Mouse (Mus musculus) ES-E14 (cell line): Measurements from ENCODE around the gene Calr4. TPM values are rescaled to one million over a fixed set of nuclear protein-coding genes. Genes with fewer than 3 reads are reported as not detected.

Experiments
- DNase-seq: peaks from one replicate; pipeline ENCODE4 v3.0.0-alpha.2; 2013; ENCODE audit warnings: low read depth, low spot score
- H3K27ac ChIP-seq: 2 replicates; pipeline ENCODE4 v1.5.1; 2012; ENCODE audit warnings: low read depth, mild to moderate bottlenecking, low read length, moderate library complexity, mixed read lengths; ENCODE audit not compliant: poor library complexity, insufficient read depth, severe bottlenecking
- H3K36me3 ChIP-seq: 2 replicates; pipeline ENCODE4 v1.6.1; 2012; ENCODE audit warnings: mild to moderate bottlenecking, low read length, moderate library complexity, mixed read lengths; ENCODE audit not compliant: control insufficient read depth, poor library complexity, insufficient read depth, severe bottlenecking
- H3K4me1 ChIP-seq, 2 experiments: fragments of 150-350 bp in 1 of 2; sonication (generic) in 1 of 2; 2 replicates each; pipeline ENCODE4 v1.6.1; 2012; ENCODE audit warnings: low read length in 2 of 2, mild to moderate bottlenecking in 1 of 2, mixed read lengths in 1 of 2; ENCODE audit not compliant: control insufficient read depth in 2 of 2, insufficient read depth in 2 of 2, poor library complexity in 1 of 2
- H3K4me3 ChIP-seq, 2 experiments: fragments of 150-350 bp in 1 of 2; sonication (generic) in 1 of 2; 2 replicates each; pipeline ENCODE4 v1.5.1; 2012; ENCODE audit warnings: low read length in 2 of 2, low read depth in 1 of 2, mild to moderate bottlenecking in 1 of 2, mixed read lengths in 1 of 2; ENCODE audit not compliant: insufficient read depth in 1 of 2, poor library complexity in 1 of 2, severe bottlenecking in 1 of 2
- H3K9ac ChIP-seq: 2 replicates; pipeline ENCODE4 v1.6.1; 2012; ENCODE audit warnings: low read depth, mild to moderate bottlenecking, low read length, mixed read lengths; ENCODE audit not compliant: poor library complexity, insufficient read depth, severe bottlenecking
- H3K9me3 ChIP-seq: fragments of 150-350 bp; sonication (generic); 2 replicates; pipeline ENCODE4 v1.6.1; 2012; ENCODE audit warnings: low read depth, mild to moderate bottlenecking, low read length; ENCODE audit not compliant: control insufficient read depth, insufficient read depth
- CHD2 ChIP-seq: IDR thresholded peaks from 2 replicates; pipeline ENCODE4 v1.6.1; 2014; ENCODE audit warnings: mild to moderate bottlenecking, low read depth, low read length, inconsistent platforms
- HCFC1 ChIP-seq: IDR thresholded peaks from 2 replicates; pipeline ENCODE4 v1.6.1; 2012; ENCODE audit warnings: low read length, inconsistent platforms, borderline replicate concordance; ENCODE audit not compliant: insufficient read depth
- MAFK ChIP-seq: IDR thresholded peaks from 2 replicates; pipeline ENCODE4 v1.6.1; 2014; ENCODE audit warnings: mild to moderate bottlenecking, low read depth, low read length, inconsistent platforms; ENCODE audit not compliant: insufficient read depth
- ZC3H11A ChIP-seq: IDR thresholded peaks from 2 replicates; pipeline ENCODE4 v1.6.1; 2012; ENCODE audit warnings: low read depth, mild to moderate bottlenecking, inconsistent platforms, low read length, borderline replicate concordance
- ZNF384 ChIP-seq: IDR thresholded peaks from 2 replicates; pipeline ENCODE4 v1.6.1; 2012; ENCODE audit warnings: low read depth, low read length, inconsistent platforms
- in situ Hi-C, 2 experiments: fragments of 600-800 bp; cut with MboI; formaldehyde crosslinking; loops; one replicate each; pipeline ENCODE4 v1.15.1; 2025; ENCODE audit warnings: low sequenced_read_pairs in 2 of 2, inconsistent platforms in 1 of 2; ENCODE audit not compliant: unreplicated experiment in 2 of 2
- total RNA-seq: library from RNA; depleted of rRNA; stranded (reverse); fragments of 300-350 nt; gene quantifications from 2 replicates; pipeline ENCODE4 v1.2.3, GENCODE M21; 2012

Gene Calr4
- total RNA-seq, 1 experiment: 1.4 TPM

GRCm38 (mm10) chr4:109204416-109204815 lies 29.9 kb upstream of the Calr4 start:
- H3K36me3 ChIP-seq: no peaks in the 10 kb centered on the region
- in situ Hi-C loops: no loop called here
- no peak for TF ChIP-seq HCFC1
- no peak for TF ChIP-seq ZNF384
- no peak for TF ChIP-seq ZC3H11A
- TF ChIP-seq MAFK: no peak
- TF ChIP-seq CHD2: no peak
- no peak overlapping the region for H3K4me3 ChIP-seq
- no peak overlapping the region for H3K27ac ChIP-seq
- no peaks in the 10 kb centered on the region for H3K9me3 ChIP-seq
- H3K4me1 ChIP-seq: no peaks in the 10 kb centered on the region
- H3K9ac ChIP-seq: no peak overlapping the region
- DNase-seq: no peak

GRCm38 (mm10) chr4:109207524-109207923 lies 26.8 kb upstream of the Calr4 start:
- no peak overlapping the region for H3K4me3 ChIP-seq

GRCm38 (mm10) chr4:109210253-109210652 lies 24.0 kb upstream of the Calr4 start:
- no peak for TF ChIP-seq MAFK
- TF ChIP-seq ZC3H11A: no peak
- TF ChIP-seq HCFC1: no peak
- TF ChIP-seq ZNF384: no peak
- no peak for TF ChIP-seq CHD2
- no peak overlapping the region for H3K27ac ChIP-seq
- H3K9me3 ChIP-seq: no peaks in the 10 kb centered on the region
- H3K4me3 ChIP-seq: no peak overlapping the region
- DNase-seq: no peak
- H3K9ac ChIP-seq: no peak overlapping the region
- H3K36me3 ChIP-seq: no peaks in the 10 kb centered on the region
- H3K4me1 ChIP-seq: no peaks in the 10 kb centered on the region
- in situ Hi-C loops: no loop called here

More at GRCm38 (mm10) chr4:109207524-109207923, 26.8 kb upstream of the Calr4 start:
- no peak for DNase-seq
- TF ChIP-seq HCFC1 (no peak), CHD2 (no peak), ZC3H11A (no peak), ZNF384 (no peak), MAFK (no peak)
- in situ Hi-C loops: no loop called here
- H3K36me3 ChIP-seq: no peaks in the 10 kb centered on the region
- H3K27ac ChIP-seq: no peak overlapping the region
- H3K9ac ChIP-seq: no peak overlapping the region
- H3K4me1 ChIP-seq: no peaks in the 10 kb centered on the region
- H3K9me3 ChIP-seq: no peaks in the 10 kb centered on the region

- Histone ChIP-seq H3K27ac (no peak overlapping the region), H3K4me3 (no peak overlapping the region), H3K4me1 (no peaks in the 10 kb centered on the region), H3K9me3 (no peaks in the 10 kb centered on the region), H3K36me3 (no peaks in the 10 kb centered on the region), H3K9ac (no peak overlapping the region)
- no peak for DNase-seq
- TF ChIP-seq ZNF384 (no peak), HCFC1 (no peak), CHD2 (no peak), ZC3H11A (no peak), MAFK (no peak)
- in situ Hi-C loops: no loop called here
Measured at GRCm38 (mm10) chr4:109210881-109211280, 23.4 kb upstream of the Calr4 start.

GRCm38 (mm10) chr4:109213986-109214385 lies 20.3 kb upstream of the Calr4 start:
- TF ChIP-seq CHD2: no peak
- TF ChIP-seq MAFK: no peak
- TF ChIP-seq ZC3H11A: no peak
- TF ChIP-seq ZNF384: no peak
- no peak for TF ChIP-seq HCFC1
- no peak overlapping the region for H3K4me3 ChIP-seq
- DNase-seq: no peak
- H3K36me3 ChIP-seq: no peaks in the 10 kb centered on the region
- no peak overlapping the region for H3K9ac ChIP-seq
- in situ Hi-C loops: no loop called here
- H3K27ac ChIP-seq: no peak overlapping the region
- no peaks in the 10 kb centered on the region; a peak in 1 of 4 replicates for H3K4me1 ChIP-seq
- no peaks in the 10 kb centered on the region for H3K9me3 ChIP-seq
